Mouse (Mus musculus) ES-E14 (cell line): ENCODE measurements at regions not wholly inside any gene's neighbourhood (a gene's known extent, or its start where the extent isn't known, plus 50 kb on each side); places are given as distances from the start of the nearest gene placed in this dataset.

ENCODE experiments used
- DNase-seq: peaks from one replicate; pipeline ENCODE4 v3.0.0-alpha.2; 2013; ENCODE audit warnings: low read depth, low spot score
- H3K27ac ChIP-seq: 2 replicates; pipeline ENCODE4 v1.5.1; 2012; ENCODE audit warnings: low read depth, mild to moderate bottlenecking, low read length, moderate library complexity, mixed read lengths; ENCODE audit not compliant: poor library complexity, insufficient read depth, severe bottlenecking
- H3K36me3 ChIP-seq: 2 replicates; pipeline ENCODE4 v1.6.1; 2012; ENCODE audit warnings: mild to moderate bottlenecking, low read length, moderate library complexity, mixed read lengths; ENCODE audit not compliant: control insufficient read depth, poor library complexity, insufficient read depth, severe bottlenecking
- H3K4me1 ChIP-seq, 2 experiments: fragments of 150-350 bp in 1 of 2; sonication (generic) in 1 of 2; 2 replicates each; pipeline ENCODE4 v1.6.1; 2012; ENCODE audit warnings: low read length in 2 of 2, mild to moderate bottlenecking in 1 of 2, mixed read lengths in 1 of 2; ENCODE audit not compliant: control insufficient read depth in 2 of 2, insufficient read depth in 2 of 2, poor library complexity in 1 of 2
- H3K4me3 ChIP-seq, 2 experiments: fragments of 150-350 bp in 1 of 2; sonication (generic) in 1 of 2; 2 replicates each; pipeline ENCODE4 v1.5.1; 2012; ENCODE audit warnings: low read length in 2 of 2, low read depth in 1 of 2, mild to moderate bottlenecking in 1 of 2, mixed read lengths in 1 of 2; ENCODE audit not compliant: insufficient read depth in 1 of 2, poor library complexity in 1 of 2, severe bottlenecking in 1 of 2
- H3K9ac ChIP-seq: 2 replicates; pipeline ENCODE4 v1.6.1; 2012; ENCODE audit warnings: low read depth, mild to moderate bottlenecking, low read length, mixed read lengths; ENCODE audit not compliant: poor library complexity, insufficient read depth, severe bottlenecking
- H3K9me3 ChIP-seq: fragments of 150-350 bp; sonication (generic); 2 replicates; pipeline ENCODE4 v1.6.1; 2012; ENCODE audit warnings: low read depth, mild to moderate bottlenecking, low read length; ENCODE audit not compliant: control insufficient read depth, insufficient read depth
- CHD2 ChIP-seq: IDR thresholded peaks from 2 replicates; pipeline ENCODE4 v1.6.1; 2014; ENCODE audit warnings: mild to moderate bottlenecking, low read depth, low read length, inconsistent platforms
- HCFC1 ChIP-seq: IDR thresholded peaks from 2 replicates; pipeline ENCODE4 v1.6.1; 2012; ENCODE audit warnings: low read length, inconsistent platforms, borderline replicate concordance; ENCODE audit not compliant: insufficient read depth
- MAFK ChIP-seq: IDR thresholded peaks from 2 replicates; pipeline ENCODE4 v1.6.1; 2014; ENCODE audit warnings: mild to moderate bottlenecking, low read depth, low read length, inconsistent platforms; ENCODE audit not compliant: insufficient read depth
- ZC3H11A ChIP-seq: IDR thresholded peaks from 2 replicates; pipeline ENCODE4 v1.6.1; 2012; ENCODE audit warnings: low read depth, mild to moderate bottlenecking, inconsistent platforms, low read length, borderline replicate concordance
- ZNF384 ChIP-seq: IDR thresholded peaks from 2 replicates; pipeline ENCODE4 v1.6.1; 2012; ENCODE audit warnings: low read depth, low read length, inconsistent platforms
- in situ Hi-C, 2 experiments: fragments of 600-800 bp; cut with MboI; formaldehyde crosslinking; loops; one replicate each; pipeline ENCODE4 v1.15.1; 2025; ENCODE audit warnings: low sequenced_read_pairs in 2 of 2, inconsistent platforms in 1 of 2; ENCODE audit not compliant: unreplicated experiment in 2 of 2

GRCm38 (mm10) chr6:94385531-94385930 is 101.8 kb upstream of the Magi1 start:
- no peak for DNase-seq
- no peak for TF ChIP-seq HCFC1
- TF ChIP-seq CHD2: no peak
- no peak for TF ChIP-seq ZC3H11A
- TF ChIP-seq MAFK: no peak
- TF ChIP-seq ZNF384: no peak
- in situ Hi-C loops: no loop called here
- no peak overlapping the region for H3K4me3 ChIP-seq
- H3K9ac ChIP-seq: no peak overlapping the region
- 0 out of 4 replicates have a peak, but pooled peaks cover 0 to 3% of the 10 kb centered on the region in 2 experiments for H3K4me1 ChIP-seq
- no peaks in the 10 kb centered on the region for H3K36me3 ChIP-seq
- no peak overlapping the region for H3K27ac ChIP-seq
- no peaks in the 10 kb centered on the region for H3K9me3 ChIP-seq

- Histone ChIP-seq H3K36me3 (no peaks in the 10 kb centered on the region), H3K9ac (no peak overlapping the region), H3K9me3 (no peaks in the 10 kb centered on the region), H3K4me1 (no peaks in the 10 kb centered on the region), H3K4me3 (no peak overlapping the region), H3K27ac (no peak overlapping the region)
- TF ChIP-seq ZC3H11A (no peak), ZNF384 (no peak), CHD2 (no peak), MAFK (no peak), HCFC1 (no peak)
- in situ Hi-C loops: no loop called here
- DNase-seq: no peak
Measured at GRCm38 (mm10) chr6:94369991-94370390, 86.3 kb upstream of the Magi1 start.

- TF ChIP-seq CHD2 (no peak), HCFC1 (no peak), ZC3H11A (no peak), ZNF384 (no peak), MAFK (no peak)
- Histone ChIP-seq H3K4me3 (no peak overlapping the region), H3K36me3 (no peaks in the 10 kb centered on the region), H3K4me1 (no peaks in the 10 kb centered on the region), H3K9me3 (no peaks in the 10 kb centered on the region), H3K27ac (no peak overlapping the region), H3K9ac (no peak overlapping the region)
- no peak for DNase-seq
- in situ Hi-C loops: no loop called here
Measured at GRCm38 (mm10) chr6:94363951-94364350, 80.2 kb upstream of the Magi1 start.

GRCm38 (mm10) chr6:94362626-94363025 is 78.9 kb upstream of the Magi1 start:
- in situ Hi-C loops: no loop called here

GRCm38 (mm10) chr6:94357568-94357967 is 73.9 kb upstream of the Magi1 start:
- no peak overlapping the region for H3K9ac ChIP-seq
- H3K9me3 ChIP-seq: no peaks in the 10 kb centered on the region
- H3K36me3 ChIP-seq: no peaks in the 10 kb centered on the region
- TF ChIP-seq CHD2 (no peak), ZNF384 (no peak), HCFC1 (no peak), MAFK (no peak), ZC3H11A (no peak)
- H3K27ac ChIP-seq: no peak overlapping the region
- no peak for DNase-seq
- H3K4me3 ChIP-seq: no peak overlapping the region
- H3K4me1 ChIP-seq: no peaks in the 10 kb centered on the region
- in situ Hi-C loops: no loop called here

More at GRCm38 (mm10) chr6:94362626-94363025, 78.9 kb upstream of the Magi1 start:
- Histone ChIP-seq H3K4me1 (no peaks in the 10 kb centered on the region), H3K9ac (no peak overlapping the region), H3K27ac (no peak overlapping the region), H3K9me3 (no peaks in the 10 kb centered on the region), H3K36me3 (no peaks in the 10 kb centered on the region), H3K4me3 (no peak overlapping the region)
- TF ChIP-seq MAFK (no peak), ZNF384 (no peak), HCFC1 (no peak), ZC3H11A (no peak), CHD2 (no peak)
- DNase-seq: no peak
